Mouse (Mus musculus) yolk sac, embryonic 10.5 days (tissue): ENCODE data around the gene Mettl27.
"Not testable (repeated sequence)": the region's sequence is repeated elsewhere in the genome, so short reads cannot be mapped to it uniquely, and the experiment has no call there.

Source experiments
- DNase-seq: peaks from one replicate; pipeline ENCODE4 v3.0.0-alpha.2; 2017; ENCODE audit warnings: low spot score

Gene Mettl27

GRCm38 (mm10) chr5:134920106-134920687, 12.0 kb upstream of the Mettl27 start:
- no peak for DNase-seq

GRCm38 (mm10) chr5:134921106-134921505, 11.1 kb upstream of the Mettl27 start:
- DNase-seq, result no peak

DNA sequence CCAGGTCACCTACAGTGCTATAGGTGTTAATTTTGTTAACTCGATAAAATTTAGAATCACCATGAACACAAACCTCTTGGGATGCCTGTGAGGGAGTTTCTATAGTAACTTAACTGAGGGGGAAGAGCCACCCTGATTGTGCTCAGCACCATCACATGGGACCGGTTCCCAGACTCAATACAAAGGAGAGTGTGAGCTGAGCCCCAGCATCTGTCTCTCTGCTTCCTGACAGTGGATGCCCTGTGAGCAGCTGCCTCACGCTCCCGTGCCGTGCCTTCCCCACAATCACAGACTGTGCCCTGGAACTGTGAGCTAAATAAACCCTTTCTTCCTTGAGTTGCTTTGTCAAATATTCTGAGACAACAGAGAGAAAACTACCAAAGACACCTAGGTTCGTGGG, 9.0 kb upstream of the Mettl27 start:
- DNase-seq, result no peak

DNA sequence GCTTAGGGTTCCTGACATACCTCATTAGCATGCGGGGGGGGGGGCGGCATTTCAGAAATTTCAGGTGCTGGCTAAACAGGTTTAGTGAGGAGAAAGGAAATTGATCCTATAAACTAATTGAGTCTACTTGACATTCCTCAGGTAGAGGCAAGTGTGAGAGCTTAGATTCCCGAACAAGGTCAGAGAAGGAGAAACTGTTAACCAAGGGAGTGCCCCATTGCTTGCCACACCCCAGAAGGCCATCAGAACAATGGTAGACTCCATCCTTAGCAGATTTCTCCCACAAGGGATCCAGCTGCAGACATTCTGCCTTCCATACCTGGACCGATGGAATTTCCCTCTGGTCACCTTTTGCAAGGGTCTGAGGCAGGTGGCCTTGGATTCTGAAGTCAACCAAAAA, 5.4 kb upstream of the Mettl27 start:
- DNase-seq, result no peak

DNA sequence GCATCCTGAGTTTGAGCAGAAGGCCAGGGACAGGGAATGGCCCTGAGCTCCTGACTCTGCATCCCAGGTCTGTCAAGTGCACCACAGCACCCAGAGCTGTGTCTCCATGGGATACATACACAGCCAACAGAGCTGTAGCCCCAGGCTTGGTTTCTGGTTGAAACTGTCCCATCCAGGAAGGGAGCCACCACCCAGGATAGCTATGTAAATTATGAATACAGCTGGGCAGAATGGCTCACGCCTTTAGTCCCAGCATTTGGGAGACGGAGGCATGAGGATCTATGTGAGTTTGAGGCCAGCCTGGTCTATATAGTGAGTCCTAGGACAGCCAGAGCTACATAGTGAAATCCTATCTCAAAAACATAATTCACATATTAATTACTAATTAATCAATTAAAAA, 2.2 kb upstream of the Mettl27 start:
- no peak for DNase-seq

DNA sequence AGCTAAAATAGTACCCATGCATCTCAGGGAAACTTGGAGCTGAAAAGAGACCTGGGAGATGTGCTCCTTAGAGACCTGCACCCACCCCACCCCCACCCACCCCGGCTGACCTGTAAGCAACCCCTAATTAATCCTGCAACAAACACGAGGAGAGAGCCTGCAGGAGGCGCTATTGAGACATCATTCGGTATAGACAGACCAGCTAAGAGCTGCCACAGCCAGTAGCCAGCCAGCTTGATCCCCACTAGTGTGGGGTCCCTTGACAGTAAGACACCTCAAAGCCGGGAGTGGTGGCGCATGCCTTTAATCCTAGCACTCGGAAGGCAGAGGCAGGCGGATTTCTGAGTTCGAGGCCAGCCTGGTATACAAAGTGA, 722 bp downstream of the Mettl27 start:
- peak; percentile 79 for DNase-seq

DNA sequence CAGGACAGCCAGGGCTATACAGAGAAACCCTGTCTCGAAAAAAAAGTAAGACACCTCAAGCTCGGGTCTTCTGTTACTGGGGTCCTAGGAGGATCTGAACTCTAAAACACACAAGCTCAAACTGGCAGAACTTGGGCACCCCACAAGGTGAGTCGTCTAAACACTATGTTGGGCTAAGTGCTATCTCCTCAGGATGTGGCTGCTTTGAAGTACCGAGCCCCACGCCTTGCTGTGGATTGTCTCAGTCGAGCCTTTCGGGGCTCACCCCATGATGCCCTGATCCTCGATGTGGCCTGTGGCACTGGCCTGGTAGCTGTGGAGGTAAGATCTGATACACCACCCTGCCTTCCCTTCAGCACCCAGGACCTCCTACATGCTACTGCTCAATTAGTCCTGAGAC, 1.1 kb downstream of the Mettl27 start:
- DNase-seq, result no peak

DNA sequence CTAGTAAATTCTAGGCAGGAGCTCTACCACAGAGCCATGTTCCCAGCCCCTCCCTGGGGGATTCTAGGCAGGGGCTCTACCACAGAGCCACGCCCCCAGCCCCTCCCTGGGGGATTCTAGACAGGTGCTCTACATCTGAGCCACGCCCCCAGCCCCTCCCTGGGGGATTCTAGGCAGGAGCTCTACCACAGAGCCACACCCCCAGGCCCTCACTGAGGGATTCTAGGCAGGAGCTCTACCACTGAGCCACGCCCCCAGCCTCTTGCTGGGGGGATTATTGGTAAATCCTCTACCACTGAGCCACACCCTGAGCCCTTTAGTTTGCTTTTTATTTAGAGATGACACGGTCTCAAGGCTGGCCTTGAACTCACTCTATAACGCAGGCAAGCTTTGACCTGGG, 1.5 kb downstream of the Mettl27 start:
- not testable (repeated sequence) for DNase-seq

DNA sequence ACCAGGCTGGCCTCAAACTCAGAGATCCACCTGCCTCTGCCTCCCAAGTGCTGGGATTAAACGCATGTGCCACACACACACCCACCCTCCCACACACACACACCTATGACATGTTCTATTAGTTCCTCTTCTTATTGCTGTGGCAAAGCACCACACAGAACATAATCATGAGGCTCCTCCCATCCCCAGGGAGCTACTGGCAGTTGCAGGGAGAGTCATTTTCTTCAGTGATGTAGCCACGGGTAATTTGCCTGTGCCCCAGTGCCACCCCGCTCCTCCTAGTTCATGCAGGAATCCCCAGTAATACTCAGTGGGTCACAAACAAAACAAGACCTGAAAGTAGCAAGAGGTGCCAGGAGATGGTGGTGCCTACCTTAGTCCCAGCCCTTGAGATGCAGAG, 2.5 kb downstream of the Mettl27 start:
- DNase-seq, result no peak

DNA sequence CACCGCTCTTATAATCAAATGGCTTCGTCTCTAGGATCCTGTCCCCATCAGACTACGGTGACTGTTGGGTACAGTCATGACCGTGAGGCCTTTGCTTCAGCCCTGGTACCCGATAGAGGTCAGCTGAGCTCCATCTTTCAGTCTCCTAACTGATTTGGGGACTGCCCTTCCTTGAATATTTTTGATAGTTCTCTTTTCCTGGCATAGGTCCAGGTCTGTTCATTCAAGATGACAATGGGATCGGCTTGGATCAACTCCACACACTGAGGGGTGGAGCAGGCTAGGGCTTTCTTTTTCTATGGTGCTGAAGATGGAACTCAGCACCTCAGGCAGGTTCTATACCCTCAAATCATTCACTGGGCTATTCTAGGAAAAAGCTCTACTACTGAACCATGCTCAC, 3.9 kb downstream of the Mettl27 start:
- no peak for DNase-seq

DNA sequence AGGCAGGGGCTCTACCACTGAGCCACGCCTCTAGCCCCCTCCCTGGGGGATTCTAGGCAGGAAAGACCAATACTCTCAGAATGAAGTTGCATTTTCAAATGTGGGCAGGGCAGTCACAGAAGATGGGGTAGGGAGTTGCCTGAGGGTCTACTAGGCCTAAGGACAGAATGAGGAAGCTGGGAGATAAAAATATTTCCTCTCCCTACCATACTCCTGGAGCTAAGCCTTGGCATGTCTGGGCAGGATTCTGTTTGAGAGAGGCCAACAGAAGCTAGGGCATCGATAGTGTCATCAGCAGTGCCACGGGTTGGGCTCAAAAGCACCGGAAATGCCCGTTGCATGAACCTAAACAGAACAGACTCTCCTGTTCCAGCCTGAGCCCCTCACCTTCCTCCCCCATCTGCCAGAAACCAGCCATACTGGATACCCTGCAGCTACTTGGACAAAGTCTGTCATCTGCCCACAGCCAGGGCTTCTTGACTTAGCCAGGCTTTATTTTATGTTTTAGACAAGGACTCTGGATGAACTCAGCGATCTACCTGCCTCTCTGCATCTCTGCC, 4.5 kb downstream of the Mettl27 start:
- DNase-seq, result no peak

- DNase-seq, result no peak
Observed at GRCm38 (mm10) chr5:134939069-134939468, 6.9 kb downstream of the Mettl27 start.

GRCm38 (mm10) chr5:134939554-134939953, 7.4 kb downstream of the Mettl27 start:
- not testable (repeated sequence) for DNase-seq

DNA sequence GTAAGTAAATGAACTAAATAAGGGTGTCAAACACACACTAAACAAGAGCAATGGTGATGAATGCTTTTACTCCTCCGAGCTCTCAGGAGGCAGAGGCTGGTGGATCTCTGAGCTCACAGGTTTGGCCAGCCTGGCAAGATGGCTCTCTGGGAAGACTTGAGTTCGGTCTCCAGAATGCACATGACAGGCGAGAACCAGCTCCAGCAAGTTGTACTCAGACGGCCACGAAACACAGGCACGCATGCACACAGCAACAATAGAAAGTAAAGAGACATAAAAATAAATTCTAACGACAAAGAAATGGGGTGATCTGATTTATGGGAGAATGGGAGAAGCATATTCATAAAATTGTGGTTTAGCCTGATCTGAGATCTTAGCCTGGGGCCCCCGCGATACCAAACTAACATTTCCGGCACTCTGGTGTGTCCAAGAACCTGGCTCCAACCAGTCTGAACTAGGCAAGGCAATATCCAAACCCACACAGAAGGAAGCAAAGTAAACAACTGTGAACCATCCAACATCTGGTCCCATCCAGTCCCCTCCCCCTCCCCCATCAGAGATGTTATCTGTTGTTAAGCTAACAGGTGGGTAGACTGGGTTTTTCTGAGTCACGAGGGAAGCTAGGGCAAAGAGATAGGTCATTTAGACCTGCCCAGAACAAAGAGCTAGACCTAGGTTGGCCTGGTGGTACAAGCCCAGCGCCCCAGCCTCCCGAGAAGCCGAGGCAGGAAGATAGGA, 9.5 kb downstream of the Mettl27 start:
- peak; percentile 87 for DNase-seq

GRCm38 (mm10) chr5:134942740-134943139, 10.6 kb downstream of the Mettl27 start:
- no peak for DNase-seq

DNA sequence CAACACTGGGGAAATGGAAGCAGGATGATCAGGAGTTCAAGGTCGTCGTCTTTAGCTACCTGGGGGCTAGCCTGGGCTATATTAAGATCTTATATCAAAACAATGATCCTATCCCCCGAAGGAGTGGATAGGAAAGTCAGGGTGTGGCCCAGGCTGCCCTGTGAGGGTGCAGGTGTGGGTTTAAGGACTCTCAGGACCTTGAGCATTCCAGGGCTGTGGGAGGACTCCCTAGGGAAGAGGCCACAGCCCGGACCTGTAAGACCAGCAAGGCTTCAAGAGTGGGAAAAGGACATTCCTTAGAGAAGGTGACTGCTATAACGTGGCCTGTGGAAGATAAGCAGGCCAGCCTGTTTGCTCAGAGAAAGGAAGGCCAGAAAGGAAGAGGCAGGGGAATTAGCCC, 12.0 kb downstream of the Mettl27 start:
- no peak for DNase-seq

- DNase-seq, result no peak
Observed at GRCm38 (mm10) chr5:134945266-134945959, 13.2 kb downstream of the Mettl27 start.

- no peak for DNase-seq
Observed at GRCm38 (mm10) chr5:134946063-134946856, 14.1 kb downstream of the Mettl27 start.

- peak; percentile 87 for DNase-seq
Observed at GRCm38 (mm10) chr5:134946857-134947255, 14.7 kb downstream of the Mettl27 start, which contains the start of gene Cldn4. Gene Cldn4 (minus strand): TSS chr5:134946934.

DNA sequence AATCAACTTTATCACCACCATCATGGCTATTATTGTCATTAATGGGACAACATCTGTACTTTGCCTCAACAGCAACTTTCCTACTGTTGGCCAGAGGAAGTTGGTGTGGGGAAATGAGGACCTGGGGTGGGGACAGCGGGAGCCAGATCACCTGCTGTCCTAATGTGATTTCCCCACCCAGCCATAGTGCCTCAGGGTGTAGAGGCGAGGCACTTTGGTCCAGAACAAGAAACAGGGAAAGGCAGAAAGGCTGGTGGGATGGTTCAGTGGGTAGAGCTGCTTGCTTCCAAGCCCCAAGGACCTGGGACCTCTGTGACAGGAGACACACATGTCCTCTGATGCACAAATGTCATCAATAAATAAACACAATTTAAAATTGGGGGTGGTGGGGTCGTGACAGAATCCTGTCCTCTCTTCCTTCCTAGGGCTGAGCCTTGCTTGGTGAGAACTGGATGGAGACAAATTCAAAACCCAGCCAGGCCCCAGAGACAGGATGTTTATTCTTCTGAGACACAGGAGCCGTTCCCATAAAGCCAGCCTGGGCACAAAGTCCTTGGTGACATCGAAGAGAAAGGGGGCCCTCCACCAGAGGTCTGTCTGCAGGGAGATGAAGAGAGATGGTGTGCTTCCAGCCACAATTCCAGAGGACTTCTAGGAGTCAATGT, 15.4 kb downstream of the Mettl27 start:
- DNase-seq, result no peak

- DNase-seq, result peak; percentile 79
Observed at GRCm38 (mm10) chr5:134948085-134948439, 15.9 kb downstream of the Mettl27 start.
